Mouse (Mus musculus): ENCODE results near the gene Pot1a.
A peak's percentile ranks its signal among the peaks of the same experiment; 100 is the strongest.

Pot1a gene

GRCm38 (mm10) chr6:25808806-25809495, at the start of gene Pot1a:
Gene Pot1a (minus strand): TSS chr6:25809246.
- peak; percentile 90 for DNase-seq (ENCODE audit: low spot score)

- no peak for DNase-seq (ENCODE audit: low spot score)
Observed at GRCm38 (mm10) chr6:25836261-25836660, 27.2 kb upstream of the Pot1a start.

DNA sequence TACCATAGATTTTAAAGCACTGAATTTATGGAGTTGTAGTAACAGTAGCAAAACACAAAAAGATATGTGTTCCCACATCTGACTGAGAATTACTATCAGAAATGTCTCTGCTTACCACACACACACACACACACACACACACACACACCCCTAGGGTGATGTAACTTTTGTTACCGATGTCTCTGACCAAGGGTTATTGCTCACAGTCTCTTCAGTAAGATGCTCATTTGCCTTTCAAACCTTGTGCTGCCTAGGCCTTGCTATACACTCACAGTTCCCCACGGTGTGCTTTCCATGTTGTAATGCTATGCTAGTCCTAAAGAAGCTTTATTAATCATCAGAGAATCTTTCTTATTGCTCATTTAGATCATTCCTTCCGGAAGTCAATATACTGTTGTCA, 3.0 kb downstream of the Pot1a start:
- DNase-seq (ENCODE audit: low spot score): no peak

- no peak for DNase-seq (ENCODE audit: low spot score)
Observed at GRCm38 (mm10) chr6:25802269-25802668, 6.8 kb downstream of the Pot1a start.

- DNase-seq (ENCODE audit: low spot score): no peak
Observed at GRCm38 (mm10) chr6:25801230-25801629, 7.8 kb downstream of the Pot1a start.

GRCm38 (mm10) chr6:25768238-25768637, 40.8 kb downstream of the Pot1a start:
- no peak for DNase-seq (ENCODE audit: low spot score)

DNA sequence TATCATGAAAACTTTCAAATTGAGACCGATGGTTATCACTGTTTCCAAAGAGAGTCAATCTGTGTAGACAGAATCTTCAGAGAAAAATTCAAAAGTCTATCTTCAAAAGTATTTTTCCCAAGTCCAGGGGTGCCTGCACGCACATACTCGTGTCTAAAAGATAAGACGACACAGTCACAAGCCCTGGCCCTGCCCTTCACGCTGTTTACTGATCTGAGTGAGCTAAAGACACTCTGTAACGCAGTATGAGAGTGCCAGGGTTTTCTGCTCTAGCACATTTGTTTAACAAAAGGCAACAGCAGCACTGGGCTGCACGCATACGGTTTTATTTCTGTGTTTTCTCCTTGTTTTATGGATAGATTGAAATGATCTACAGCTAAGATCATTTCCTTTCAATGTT, 41.5 kb downstream of the Pot1a start:
- no peak for DNase-seq (ENCODE audit: low spot score)

- DNase-seq (ENCODE audit: low spot score): no peak
Observed at GRCm38 (mm10) chr6:25767073-25767472, 42.0 kb downstream of the Pot1a start.

DNA sequence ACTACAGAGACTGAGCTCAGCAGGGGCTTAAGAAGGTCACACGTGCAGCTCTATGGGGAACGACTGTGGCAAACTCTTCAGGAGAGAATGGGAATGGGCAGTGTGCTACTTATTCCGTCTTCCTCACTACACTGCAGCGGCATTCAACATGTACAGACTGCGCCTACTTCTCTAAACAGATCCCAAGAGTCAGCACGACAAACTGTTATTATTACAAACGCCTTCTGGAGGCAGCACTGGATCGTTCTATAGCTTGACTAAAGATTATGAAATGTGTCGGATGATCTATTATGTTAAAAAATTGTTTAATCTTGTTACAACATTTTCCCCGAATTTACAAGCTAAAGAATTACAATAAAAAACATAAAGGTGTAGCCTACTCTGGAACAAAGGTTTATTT, 42.8 kb downstream of the Pot1a start:
- no peak for DNase-seq (ENCODE audit: low spot score)

DNA sequence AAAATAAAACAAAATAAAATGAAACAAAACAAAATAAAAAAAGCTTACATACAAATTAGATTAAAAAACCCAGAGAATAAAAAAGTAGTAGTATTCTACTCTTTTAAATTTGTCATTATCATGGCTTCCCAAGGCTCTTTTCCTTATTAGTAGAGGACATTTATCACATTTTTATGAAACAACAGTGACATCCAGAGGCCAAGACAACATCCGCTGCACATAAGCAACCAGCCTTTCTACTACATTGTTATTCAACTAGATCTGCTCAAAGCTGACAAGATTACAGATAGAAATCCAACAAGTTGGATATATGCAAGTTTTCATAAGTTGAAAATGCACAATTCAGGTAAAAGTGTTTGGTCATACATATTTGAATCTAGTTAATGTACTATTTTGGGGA, 56.4 kb downstream of the Pot1a start:
- DNase-seq (ENCODE audit: low spot score): no peak

- no peak for DNase-seq (ENCODE audit: low spot score)
Observed at GRCm38 (mm10) chr6:25736533-25736932, 72.5 kb downstream of the Pot1a start.

- DNase-seq (ENCODE audit: low spot score): no peak
Observed at GRCm38 (mm10) chr6:25726560-25726959, 82.5 kb downstream of the Pot1a start.

DNA sequence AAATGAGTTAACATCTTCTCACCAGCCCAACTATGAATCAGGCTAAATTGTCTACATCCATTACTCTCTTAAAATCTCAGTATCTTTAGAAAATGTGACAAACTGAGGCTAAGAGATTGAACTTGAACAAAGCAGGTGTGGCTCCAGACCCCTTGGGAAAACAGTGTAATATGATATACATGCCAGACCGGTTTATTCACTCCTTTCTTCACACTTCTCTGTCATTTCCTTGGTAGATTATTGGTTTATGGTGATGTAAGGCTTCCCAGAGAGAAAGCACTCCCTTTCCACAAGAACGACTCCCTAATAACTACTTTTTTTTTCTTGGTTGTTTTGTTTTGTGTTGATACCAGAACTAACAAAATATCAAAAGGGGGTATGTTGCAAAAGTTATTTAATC, 98.4 kb downstream of the Pot1a start:
- DNase-seq (ENCODE audit: low spot score): no peak

DNA sequence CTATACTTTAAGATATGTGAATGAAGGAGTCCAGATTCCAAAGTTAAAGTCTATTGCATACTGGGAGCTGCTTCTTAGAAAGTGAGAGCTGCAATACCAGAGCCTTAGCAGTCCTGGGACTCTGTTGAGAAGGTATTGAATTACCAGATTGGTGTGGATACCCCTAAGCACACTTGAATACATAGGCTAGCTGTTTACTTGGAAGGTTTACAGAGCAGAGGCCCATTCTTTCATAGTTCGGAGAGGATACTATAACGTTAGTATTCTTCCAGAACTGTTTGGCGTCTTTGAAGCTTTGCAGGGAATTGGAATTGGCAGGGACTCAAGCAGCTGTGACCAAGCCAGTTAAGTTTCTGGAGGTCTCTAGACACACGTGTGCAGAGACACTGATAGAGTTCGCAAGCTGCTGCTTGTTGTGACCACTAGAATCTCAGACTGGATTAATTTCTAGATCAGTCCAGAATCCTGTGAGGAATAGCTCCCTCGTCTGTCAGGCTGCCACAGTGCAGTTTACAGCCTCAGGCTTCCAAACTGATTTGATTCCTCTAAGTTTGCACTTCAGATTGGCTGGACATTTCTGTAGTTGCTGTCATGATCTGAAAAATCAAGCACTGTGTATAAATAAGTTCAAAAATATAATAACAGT, 99.7 kb downstream of the Pot1a start:
- DNase-seq (ENCODE audit: low spot score): peak; percentile 29

DNA sequence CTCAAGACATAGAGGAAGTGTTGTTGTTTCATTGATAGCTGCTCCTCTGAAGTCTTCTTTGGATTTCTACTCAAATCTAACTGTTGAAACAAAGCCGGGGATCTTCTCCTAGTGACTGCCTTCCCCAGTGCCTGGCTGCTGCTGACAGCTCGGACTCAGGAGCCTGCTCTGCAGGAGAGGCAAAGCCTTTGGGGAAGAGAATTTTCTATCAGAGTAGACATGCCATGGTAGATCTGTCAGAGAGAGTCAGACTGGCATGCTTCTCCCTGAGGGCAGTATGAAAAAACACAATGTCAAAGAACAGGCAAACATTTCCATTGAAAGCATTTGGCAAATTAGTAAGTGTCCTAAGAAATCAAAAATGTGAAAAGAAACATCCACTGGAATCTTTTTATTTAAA, 109.1 kb downstream of the Pot1a start:
- no peak for DNase-seq (ENCODE audit: low spot score)

Data from ovary, postnatal 14 days (tissue).